Mouse (Mus musculus) G1E (cell line): Measurements from ENCODE around the gene Abhd12b.

Experiments
- CTCF ChIP-seq: IDR thresholded peaks from 2 replicates; pipeline ENCODE4 v1.5.1; 2012; ENCODE audit warnings: low read depth, low read length, inconsistent platforms, mixed read lengths
- GATA1 ChIP-seq: IDR thresholded peaks from 2 replicates; pipeline ENCODE4 v1.6.1; 2012; ENCODE audit warnings: borderline replicate concordance, low read length, inconsistent platforms, mixed read lengths
- GATA2 ChIP-seq: IDR thresholded peaks from 2 replicates; pipeline ENCODE4 v1.6.1; 2012; ENCODE audit warnings: low read depth, low read length, inconsistent platforms, borderline replicate concordance
- POLR2AphosphoS5 ChIP-seq: IDR thresholded peaks from 2 replicates; pipeline ENCODE4 v1.6.1; 2012; ENCODE audit warnings: low read depth, low read length, inconsistent platforms; ENCODE audit not compliant: insufficient replicate concordance
- TAL1 ChIP-seq: conservative IDR thresholded peaks from 2 replicates; pipeline ENCODE4 v1.6.1; 2012; ENCODE audit warnings: low read depth, low read length, inconsistent platforms, mixed read lengths

DNA sequence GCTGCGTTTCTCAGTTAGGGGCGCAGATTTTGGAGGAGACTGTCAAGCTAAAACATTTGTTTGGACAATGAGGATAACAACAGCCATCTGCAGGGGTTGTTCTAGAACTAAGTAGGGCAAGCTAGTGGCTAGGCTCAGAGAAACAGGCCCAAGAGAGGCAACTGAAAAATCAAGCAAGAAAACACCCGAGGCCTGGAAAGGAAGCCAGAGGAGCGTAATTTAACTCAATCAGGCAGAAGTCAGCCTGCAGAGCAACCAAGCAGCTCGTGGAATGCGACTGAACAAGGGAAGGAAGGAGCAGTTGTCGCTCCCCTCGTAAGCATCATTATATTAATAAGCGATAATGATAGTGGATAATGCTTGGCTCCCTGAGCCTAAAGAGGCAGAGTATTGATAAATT, 47.4 kb upstream of the Abhd12b start:
- no peak for TF ChIP-seq CTCF
- TF ChIP-seq GATA1: no peak
- no peak for TF ChIP-seq GATA2
- no peak for TF ChIP-seq POLR2AphosphoS5
- TF ChIP-seq TAL1: no peak
